Mouse (Mus musculus): ENCODE measurements at regions not wholly inside any gene's neighbourhood (a gene's known extent, or its start where the extent isn't known, plus 50 kb on each side); places are given as distances from the start of the nearest gene placed in this dataset.

GRCm38 (mm10) chr10:111842896-111843295 lies 129.6 kb upstream of the Krr1 start:
- Histone ChIP-seq H3K27me3 (replicated peaks; ENCODE audit: control insufficient read depth, insufficient read depth, low read length) (no peaks in the 10 kb centered on the region), H3K9ac (ENCODE audit: low read depth, low read length) (no peak overlapping the region), H3K36me3 (ENCODE audit: control insufficient read depth, insufficient read depth, low read length) (no peaks in the 10 kb centered on the region), H3K4me2 (ENCODE audit: low read length) (no peak overlapping the region), H3K4me3 (ENCODE audit: low read length) (no peak overlapping the region), H3K4me1 (ENCODE audit: control insufficient read depth, insufficient read depth, low read depth, low read length) (no peaks in the 10 kb centered on the region), H3K27ac (ENCODE audit: low read depth, low read length) (no peak overlapping the region), H3K9me3 (ENCODE audit: control insufficient read depth, low read length) (no peaks in the 10 kb centered on the region)
- WGBS, result 47% methylated on average over 7 of the region's 7 CpGs
- ATAC-seq, result no peak

- Histone ChIP-seq H3K4me2 (ENCODE audit: low read length) (no peak overlapping the region), H3K27me3 (replicated peaks; ENCODE audit: control insufficient read depth, insufficient read depth, low read length) (no peaks in the 10 kb centered on the region), H3K36me3 (ENCODE audit: control insufficient read depth, insufficient read depth, low read length) (no peaks in the 10 kb centered on the region), H3K4me3 (ENCODE audit: low read length) (no peak overlapping the region), H3K27ac (ENCODE audit: low read depth, low read length) (no peak overlapping the region), H3K9ac (ENCODE audit: low read depth, low read length) (no peak overlapping the region), H3K9me3 (ENCODE audit: control insufficient read depth, low read length) (no peaks in the 10 kb centered on the region), H3K4me1 (ENCODE audit: control insufficient read depth, insufficient read depth, low read depth, low read length) (no peaks in the 10 kb centered on the region)
- ATAC-seq, result no peak
- WGBS, result 42% methylated on average over 9 of the region's 9 CpGs
These were observed 129.2 kb upstream of the Krr1 start for GRCm38 (mm10) chr10:111843301-111843700.

GRCm38 (mm10) chr10:111844144-111844543 lies 128.3 kb upstream of the Krr1 start:
- Histone ChIP-seq H3K4me3 (ENCODE audit: low read length) (no peak overlapping the region), H3K9me3 (ENCODE audit: control insufficient read depth, low read length) (no peaks in the 10 kb centered on the region), H3K27ac (ENCODE audit: low read depth, low read length) (no peak overlapping the region), H3K36me3 (ENCODE audit: control insufficient read depth, insufficient read depth, low read length) (no peaks in the 10 kb centered on the region), H3K27me3 (replicated peaks; ENCODE audit: control insufficient read depth, insufficient read depth, low read length) (no peaks in the 10 kb centered on the region), H3K4me2 (ENCODE audit: low read length) (no peak overlapping the region), H3K4me1 (ENCODE audit: control insufficient read depth, insufficient read depth, low read depth, low read length) (no peaks in the 10 kb centered on the region), H3K9ac (ENCODE audit: low read depth, low read length) (no peak overlapping the region)
- WGBS, result 85% methylated on average over 10 of the region's 10 CpGs
- no peak for ATAC-seq

- Histone ChIP-seq H3K9me3 (ENCODE audit: control insufficient read depth, low read length) (no peaks in the 10 kb centered on the region), H3K4me3 (ENCODE audit: low read length) (no peak overlapping the region), H3K4me1 (ENCODE audit: control insufficient read depth, insufficient read depth, low read depth, low read length) (no peaks in the 10 kb centered on the region), H3K36me3 (ENCODE audit: control insufficient read depth, insufficient read depth, low read length) (no peaks in the 10 kb centered on the region), H3K9ac (ENCODE audit: low read depth, low read length) (no peak overlapping the region), H3K27ac (ENCODE audit: low read depth, low read length) (no peak overlapping the region), H3K27me3 (replicated peaks; ENCODE audit: control insufficient read depth, insufficient read depth, low read length) (no peaks in the 10 kb centered on the region), H3K4me2 (ENCODE audit: low read length) (no peak overlapping the region)
- no peak for ATAC-seq
- WGBS, result 95% methylated on average over 2 of the region's 2 CpGs
These were observed 126.5 kb upstream of the Krr1 start for GRCm38 (mm10) chr10:111845946-111846345.

- Histone ChIP-seq H3K9ac (ENCODE audit: low read depth, low read length) (no peak overlapping the region), H3K9me3 (ENCODE audit: control insufficient read depth, low read length) (no peaks in the 10 kb centered on the region), H3K4me1 (ENCODE audit: control insufficient read depth, insufficient read depth, low read depth, low read length) (no peaks in the 10 kb centered on the region), H3K27ac (ENCODE audit: low read depth, low read length) (no peak overlapping the region), H3K27me3 (replicated peaks; ENCODE audit: control insufficient read depth, insufficient read depth, low read length) (no peaks in the 10 kb centered on the region), H3K4me3 (ENCODE audit: low read length) (no peak overlapping the region), H3K36me3 (ENCODE audit: control insufficient read depth, insufficient read depth, low read length) (no peaks in the 10 kb centered on the region), H3K4me2 (ENCODE audit: low read length) (no peak overlapping the region)
- 80% methylated on average over 5 of the region's 5 CpGs for WGBS
- ATAC-seq, result no peak
These were observed 118.2 kb upstream of the Krr1 start for GRCm38 (mm10) chr10:111854254-111854653.

- ATAC-seq, result no peak
- Histone ChIP-seq H3K4me2 (ENCODE audit: low read length) (no peak overlapping the region), H3K36me3 (ENCODE audit: control insufficient read depth, insufficient read depth, low read length) (no peaks in the 10 kb centered on the region), H3K4me1 (ENCODE audit: control insufficient read depth, insufficient read depth, low read depth, low read length) (no peaks in the 10 kb centered on the region), H3K4me3 (ENCODE audit: low read length) (no peak overlapping the region), H3K9me3 (ENCODE audit: control insufficient read depth, low read length) (no peaks in the 10 kb centered on the region), H3K27me3 (replicated peaks; ENCODE audit: control insufficient read depth, insufficient read depth, low read length) (no peaks in the 10 kb centered on the region), H3K27ac (ENCODE audit: low read depth, low read length) (no peak overlapping the region), H3K9ac (ENCODE audit: low read depth, low read length) (no peak overlapping the region)
- WGBS, result 94% methylated on average over 18 of the region's 18 CpGs
These were observed 117.0 kb upstream of the Krr1 start for GRCm38 (mm10) chr10:111855496-111855895.

- 87% methylated on average over 6 of the region's 6 CpGs for WGBS
- Histone ChIP-seq H3K9me3 (ENCODE audit: control insufficient read depth, low read length) (no peaks in the 10 kb centered on the region), H3K9ac (ENCODE audit: low read depth, low read length) (no peak overlapping the region), H3K4me2 (ENCODE audit: low read length) (no peak overlapping the region), H3K4me1 (ENCODE audit: control insufficient read depth, insufficient read depth, low read depth, low read length) (no peaks in the 10 kb centered on the region), H3K4me3 (ENCODE audit: low read length) (no peak overlapping the region), H3K27me3 (replicated peaks; ENCODE audit: control insufficient read depth, insufficient read depth, low read length) (no peaks in the 10 kb centered on the region), H3K27ac (ENCODE audit: low read depth, low read length) (no peak overlapping the region), H3K36me3 (ENCODE audit: control insufficient read depth, insufficient read depth, low read length) (no peaks in the 10 kb centered on the region)
- ATAC-seq, result no peak
These were observed 114.1 kb upstream of the Krr1 start for GRCm38 (mm10) chr10:111858403-111858802.

- ATAC-seq, result no peak
- WGBS, result 77% methylated on average over 8 of the region's 8 CpGs
These were observed 107.1 kb upstream of the Krr1 start for GRCm38 (mm10) chr10:111865286-111865830.

GRCm38 (mm10) chr10:111867102-111867501 lies 105.4 kb upstream of the Krr1 start:
- no peak overlapping the region; the same call in 1 of the 2 replicates for H3K9ac ChIP-seq (ENCODE audit: low read depth, low read length)
- ATAC-seq, result no peak
- no peaks in the 10 kb centered on the region for H3K9me3 ChIP-seq (ENCODE audit: control insufficient read depth, low read length)
- WGBS, result 16% methylated on average over 6 of the region's 6 CpGs
- no peak overlapping the region for H3K4me2 ChIP-seq (ENCODE audit: low read length)
- peaks cover 7% of the 10 kb centered on the region; the same call in 1 of the 2 replicates for H3K4me1 ChIP-seq (ENCODE audit: control insufficient read depth, insufficient read depth, low read depth, low read length)
- H3K36me3 ChIP-seq (ENCODE audit: control insufficient read depth, insufficient read depth, low read length), result no peaks in the 10 kb centered on the region
- no peak overlapping the region for H3K27ac ChIP-seq (ENCODE audit: low read depth, low read length)
- no peak overlapping the region for H3K4me3 ChIP-seq (ENCODE audit: low read length)
- H3K27me3 ChIP-seq (replicated peaks; ENCODE audit: control insufficient read depth, insufficient read depth, low read length), result no peaks in the 10 kb centered on the region

More at GRCm38 (mm10) chr10:111865286-111865830, 107.1 kb upstream of the Krr1 start:
- Histone ChIP-seq H3K9me3 (ENCODE audit: control insufficient read depth, low read length) (no peaks in the 10 kb centered on the region), H3K36me3 (ENCODE audit: control insufficient read depth, insufficient read depth, low read length) (no peaks in the 10 kb centered on the region), H3K9ac (ENCODE audit: low read depth, low read length) (no peak overlapping the region), H3K27ac (ENCODE audit: low read depth, low read length) (no peak overlapping the region), H3K27me3 (replicated peaks; ENCODE audit: control insufficient read depth, insufficient read depth, low read length) (no peaks in the 10 kb centered on the region), H3K4me2 (ENCODE audit: low read length) (no peak overlapping the region), H3K4me3 (ENCODE audit: low read length) (no peak overlapping the region), H3K4me1 (ENCODE audit: control insufficient read depth, insufficient read depth, low read depth, low read length) (peaks cover 7% of the 10 kb centered on the region; the same call in 1 of the 2 replicates)

All from hindbrain, embryonic 16.5 days (tissue).